Mouse (Mus musculus): Measurements from ENCODE around the gene Sirt1. TPM values are rescaled to one million over a fixed set of nuclear protein-coding genes. Genes with fewer than 3 reads are reported as not detected.

Sirt1 gene
- total RNA-seq, 1 experiment from 2014 or later: 17.7 TPM

- no peak for DNase-seq
Observed at GRCm38 (mm10) chr10:63327091-63327490, 54.4 kb downstream of the Sirt1 start.

GRCm38 (mm10) chr10:63313726-63314125 lies 67.8 kb downstream of the Sirt1 start:
- DNase-seq: no peak

GRCm38 (mm10) chr10:63308582-63309366 lies 72.7 kb downstream of the Sirt1 start:
- DNase-seq: peak; percentile 86

- no peak for DNase-seq
Observed at GRCm38 (mm10) chr10:63302356-63302755, 79.1 kb downstream of the Sirt1 start.

GRCm38 (mm10) chr10:63282846-63283245 lies 98.7 kb downstream of the Sirt1 start:
- DNase-seq: no peak

- no peak for DNase-seq
Observed at GRCm38 (mm10) chr10:63282417-63282816, 99.1 kb downstream of the Sirt1 start.

GRCm38 (mm10) chr10:63279851-63280250 lies 101.7 kb downstream of the Sirt1 start:
- no peak for DNase-seq

DNA sequence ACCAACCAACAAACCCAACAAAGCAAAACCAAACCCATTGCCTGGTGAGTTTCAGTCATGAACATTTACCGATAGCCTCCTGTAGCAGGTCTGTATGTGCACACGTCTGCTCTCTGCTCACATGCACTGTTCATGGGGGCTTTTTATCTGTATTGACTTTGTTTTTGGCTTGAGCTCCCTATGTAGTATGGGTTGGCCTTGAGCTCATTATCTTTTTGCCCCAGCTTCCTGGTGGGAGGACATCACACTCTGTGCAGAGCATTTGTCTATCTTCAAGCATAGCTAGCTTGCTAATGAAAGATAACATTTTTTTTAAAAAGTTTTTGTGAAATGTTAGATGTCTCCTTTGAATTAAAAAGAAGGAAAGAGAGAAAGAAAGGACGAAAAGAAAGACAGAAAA lies 104.5 kb downstream of the Sirt1 start:
- DNase-seq: no peak

GRCm38 (mm10) chr10:63272868-63273267 lies 108.6 kb downstream of the Sirt1 start:
- no peak for DNase-seq

GRCm38 (mm10) chr10:63272401-63272800 lies 109.1 kb downstream of the Sirt1 start:
- DNase-seq: no peak

Other genes starting within 250 kb of the Sirt1 start
- 0.33 and 0.39 TPM in 2 replicates for gene Mypn, start 177.8 kb downstream of the Sirt1 start, total RNA-seq (2021)
- gene Herc4, start 137.9 kb downstream of the Sirt1 start, total RNA-seq (2021): 144 and 146 TPM in 2 replicates
- 9.0 and 15.1 TPM in 2 replicates for gene Dnajc12, start 739 bp upstream of the Sirt1 start, total RNA-seq (2021)
- not detected in 2 replicates for gene Gm7075, start 40.1 kb upstream of the Sirt1 start, total RNA-seq (2021)
- gene Ctnna3, start 48.4 kb upstream of the Sirt1 start, total RNA-seq (2021): 0.71 and 1.2 TPM in 2 replicates

All from adrenal gland, postnatal 25 days (tissue).